Mouse (Mus musculus) liver, embryonic 14.5 days (tissue): ENCODE results near the gene 5730596B20Rik.

Source experiments
- CTCF ChIP-seq: IDR thresholded peaks from 2 replicates; pipeline ENCODE4 v1.5.1; 2016; ENCODE audit warnings: antibody characterized with exemption, low read depth, control low read depth
- EP300 ChIP-seq: IDR thresholded peaks from 2 replicates; pipeline ENCODE4 v1.6.1; 2016; ENCODE audit warnings: antibody characterized with exemption, low read depth

- TF ChIP-seq CTCF, result no peak
- no peak for TF ChIP-seq EP300
These were observed 4.7 kb downstream of the 5730596B20Rik start for GRCm38 (mm10) chr6:52182030-52182429.
